Mouse (Mus musculus): ENCODE data around the gene Dctn2.

The Dctn2 gene

DNA sequence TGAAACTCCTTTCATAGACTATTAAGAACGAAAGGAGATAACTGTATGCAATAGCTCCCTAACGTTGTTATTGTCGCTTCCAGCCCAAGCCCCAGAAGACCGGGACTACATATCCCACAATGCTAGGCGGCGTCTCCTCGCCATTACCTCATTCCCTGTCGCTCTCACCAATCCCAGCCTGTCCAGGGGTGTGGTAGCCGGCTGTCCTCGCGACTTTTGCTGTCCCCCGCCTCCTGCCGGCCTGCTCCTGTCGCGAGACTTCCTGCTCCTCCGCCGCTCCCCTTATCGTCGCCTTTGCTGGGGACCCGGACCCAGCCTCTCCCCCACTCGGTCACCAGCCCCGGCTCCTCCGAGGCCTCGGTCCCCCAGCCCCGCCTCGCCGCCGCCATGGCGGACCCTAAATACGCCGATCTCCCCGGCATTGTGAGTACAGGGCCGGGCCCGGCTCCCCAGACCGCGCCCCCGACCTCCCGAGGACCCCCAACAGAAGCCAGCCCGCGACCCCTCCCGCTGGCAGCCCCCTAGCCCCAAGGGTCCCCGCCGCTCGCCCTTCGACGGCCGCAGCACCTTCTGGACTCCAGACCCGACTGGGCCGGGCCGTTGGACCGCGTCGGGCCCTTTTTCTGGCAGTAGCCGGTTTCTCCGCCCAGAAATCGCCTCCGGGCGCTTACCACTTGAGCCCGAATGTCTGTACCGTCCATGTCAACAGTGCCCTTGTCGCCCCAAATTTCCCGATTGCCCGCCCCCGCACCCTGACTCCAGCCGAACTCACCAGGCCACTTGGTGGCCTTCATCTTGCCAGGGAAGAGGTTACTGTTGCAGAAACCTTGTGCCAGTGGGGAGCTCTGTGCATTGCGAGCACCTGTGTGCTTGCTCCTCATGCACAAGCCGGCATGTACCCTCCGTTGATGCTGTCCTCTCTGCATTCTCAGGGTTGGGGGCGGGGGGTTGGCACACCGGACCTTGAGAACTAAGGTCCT lies at the start of gene Dctn2:
Gene Dctn2 (plus strand): TSS at position 257 of the 980 bp plus-strand sequence.
- DNase-seq (ENCODE audit: low read depth in 2 of 2, low spot score in 2 of 2) = peak; percentile 92

DNA sequence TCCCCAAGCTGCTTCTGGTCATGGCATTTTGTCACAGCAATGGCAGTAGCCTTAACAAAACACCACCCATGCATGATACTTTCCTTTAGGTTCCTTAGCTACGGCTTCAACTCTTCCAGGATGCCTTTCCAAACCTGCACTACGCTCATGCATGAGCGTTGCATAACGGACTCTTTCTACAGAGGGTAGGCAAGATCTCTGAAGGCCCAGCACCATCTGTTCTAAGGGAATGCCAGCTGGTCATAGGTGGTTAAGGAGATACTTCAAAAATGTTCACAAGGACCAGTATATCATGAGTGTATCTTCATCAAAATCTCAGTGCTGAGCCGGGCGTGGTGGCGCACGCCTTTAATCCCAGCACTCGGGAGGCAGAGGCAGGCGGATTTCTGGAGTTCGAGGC lies 49.7 kb upstream of the Dctn2 start:
- no peak for DNase-seq (ENCODE audit: low read depth in 2 of 2, low spot score in 2 of 2)

DNA sequence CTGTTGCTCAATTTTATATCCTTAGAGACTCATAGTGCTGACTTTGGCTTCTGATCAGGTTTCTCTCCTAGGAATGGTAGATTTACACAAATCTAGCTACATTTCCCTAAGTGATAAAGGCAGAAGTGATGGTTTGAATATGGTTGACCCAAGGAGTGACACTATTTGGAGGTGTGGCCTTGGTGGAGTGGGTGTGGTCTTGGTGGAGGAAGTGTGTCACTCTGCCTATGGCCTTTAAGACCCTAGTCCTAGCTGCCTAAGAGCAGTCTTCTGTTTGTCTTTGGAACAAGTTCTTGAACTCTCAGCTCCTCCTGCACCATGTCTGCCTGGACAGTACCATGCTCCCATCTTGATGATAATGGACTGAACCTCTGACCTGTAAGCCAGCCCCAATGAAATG lies 49.0 kb upstream of the Dctn2 start:
- no peak for DNase-seq (ENCODE audit: low read depth in 2 of 2, low spot score in 2 of 2)

DNA sequence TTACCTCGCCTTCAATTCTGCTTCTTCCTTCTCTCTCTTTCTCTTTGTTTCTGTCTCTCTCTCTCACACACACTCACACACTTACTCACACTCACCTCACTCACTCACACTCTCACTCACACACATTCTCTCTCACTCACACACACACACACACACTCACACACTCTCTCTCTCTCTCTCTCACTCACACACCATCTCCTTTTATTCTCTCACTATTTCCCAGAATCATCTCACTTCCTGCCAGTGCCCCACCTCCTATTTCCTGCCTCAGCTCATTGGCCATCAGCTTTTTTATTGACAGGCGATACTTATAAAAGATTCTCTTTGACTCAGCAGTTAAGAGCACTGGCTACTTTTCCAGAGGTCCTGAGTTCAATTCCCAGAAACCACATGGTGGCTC lies 47.8 kb upstream of the Dctn2 start:
- no peak for DNase-seq (ENCODE audit: low read depth in 2 of 2, low spot score in 2 of 2)

DNA sequence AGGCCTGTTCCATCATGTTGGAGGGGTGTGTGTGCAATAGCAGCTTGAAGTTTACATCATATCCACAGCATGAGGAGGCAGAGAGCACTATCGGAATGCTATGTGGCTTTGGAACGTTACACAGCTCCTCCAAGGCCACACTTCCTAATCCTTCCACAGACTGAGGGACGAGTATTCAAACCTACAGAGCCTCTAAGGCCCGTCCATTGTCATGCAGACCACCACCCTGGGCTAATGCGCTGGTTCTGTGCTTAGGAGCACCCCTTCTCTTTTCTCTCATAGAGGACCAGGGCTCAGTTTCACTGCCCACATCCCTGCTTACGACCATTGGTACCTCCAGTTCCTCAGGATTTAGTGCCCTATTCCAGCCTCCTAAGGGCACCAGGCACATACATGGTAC lies 41.0 kb upstream of the Dctn2 start:
- no peak for DNase-seq (ENCODE audit: low read depth in 2 of 2, low spot score in 2 of 2)

DNA sequence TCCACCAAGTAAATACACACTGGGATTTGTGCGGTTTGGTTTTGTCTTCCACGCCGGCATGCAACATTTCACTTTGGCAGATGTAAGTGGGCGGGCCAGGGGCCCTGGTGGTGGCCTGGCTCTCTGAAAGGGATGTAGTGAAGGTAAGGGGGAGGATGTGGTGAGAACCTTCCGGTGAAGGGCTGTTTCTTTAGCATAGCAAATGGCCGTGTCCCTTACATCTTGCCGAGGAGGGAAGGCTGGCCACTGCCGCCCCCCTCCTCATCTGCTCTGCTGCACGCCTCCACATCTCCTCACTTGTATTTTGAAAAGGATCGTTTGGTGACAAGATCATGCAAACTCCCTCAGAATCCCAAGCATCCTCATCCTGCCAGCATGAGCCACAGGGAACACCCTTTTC lies 40.4 kb upstream of the Dctn2 start:
- peak; percentile 22 to 31 for DNase-seq (ENCODE audit: low read depth in 2 of 2, low spot score in 2 of 2)

DNA sequence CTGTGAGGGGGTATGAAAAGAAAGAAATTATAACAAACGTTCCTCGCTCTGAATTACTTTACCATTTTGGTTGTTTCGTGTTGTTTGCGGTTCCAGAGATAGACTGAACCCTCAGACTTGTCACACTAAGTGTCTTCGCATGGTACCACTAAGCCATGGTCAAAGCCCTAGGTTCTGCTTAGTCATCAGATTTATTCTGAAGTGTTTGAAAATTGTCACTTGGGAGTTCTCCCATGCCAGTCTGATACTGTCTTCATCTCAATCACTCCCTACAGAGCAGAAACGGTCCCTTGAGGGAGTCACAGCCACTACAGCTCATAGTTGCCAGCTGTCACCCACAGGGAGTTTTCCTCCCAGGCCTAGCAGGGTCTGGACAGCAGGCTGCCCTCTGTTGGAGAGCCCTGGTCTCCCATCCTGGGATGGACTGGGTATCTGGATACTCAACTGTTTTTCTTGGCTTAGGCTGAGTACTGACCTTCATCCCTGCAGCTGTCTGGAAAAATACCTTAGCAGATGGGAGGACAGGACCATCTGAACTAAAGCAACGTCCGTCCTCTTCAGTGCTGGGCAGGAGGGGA lies 39.8 kb upstream of the Dctn2 start:
- DNase-seq (ENCODE audit: low read depth in 2 of 2, low spot score in 2 of 2) = no peak

DNA sequence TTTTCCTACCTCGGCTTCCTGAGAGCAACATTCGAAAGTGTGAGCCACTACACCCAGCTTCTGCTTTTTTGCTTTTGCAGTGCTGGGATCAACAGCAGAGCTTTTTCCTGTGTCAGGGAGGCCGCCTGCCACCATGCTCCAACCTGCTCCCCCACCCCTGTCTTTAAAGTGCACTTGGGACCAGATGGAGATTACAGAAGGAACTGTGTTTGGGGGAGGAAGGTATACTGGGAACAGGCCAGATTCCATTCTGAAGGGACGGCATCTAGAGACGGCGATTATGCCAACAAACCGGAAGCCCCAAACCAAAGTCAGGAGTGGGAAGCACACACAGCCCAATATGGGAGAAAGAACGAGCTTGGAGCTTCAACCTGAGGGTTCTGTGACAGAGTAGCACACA lies 39.0 kb upstream of the Dctn2 start:
- no peak for DNase-seq (ENCODE audit: low read depth in 2 of 2, low spot score in 2 of 2)

DNA sequence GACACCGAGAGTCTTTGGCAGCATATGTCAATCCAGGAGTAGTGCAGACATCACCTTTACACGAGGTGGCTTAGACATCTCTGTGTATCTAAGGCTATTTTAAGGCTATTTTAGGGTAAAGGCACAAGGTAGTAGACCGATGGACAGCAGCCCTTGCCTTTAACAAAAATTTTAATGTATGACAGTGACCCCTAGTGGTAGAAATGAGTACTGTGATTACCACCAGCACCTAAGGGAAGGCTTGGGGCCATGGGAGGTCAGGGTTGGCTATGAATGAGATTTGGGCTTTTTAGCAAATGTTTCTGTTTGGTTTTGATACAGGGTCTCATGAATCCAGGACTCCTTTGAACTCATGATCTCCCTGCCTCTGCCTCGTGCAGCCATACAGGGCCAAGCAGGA lies 37.3 kb upstream of the Dctn2 start:
- peak; percentile 63 to 70 for DNase-seq (ENCODE audit: low read depth in 2 of 2, low spot score in 2 of 2)

DNA sequence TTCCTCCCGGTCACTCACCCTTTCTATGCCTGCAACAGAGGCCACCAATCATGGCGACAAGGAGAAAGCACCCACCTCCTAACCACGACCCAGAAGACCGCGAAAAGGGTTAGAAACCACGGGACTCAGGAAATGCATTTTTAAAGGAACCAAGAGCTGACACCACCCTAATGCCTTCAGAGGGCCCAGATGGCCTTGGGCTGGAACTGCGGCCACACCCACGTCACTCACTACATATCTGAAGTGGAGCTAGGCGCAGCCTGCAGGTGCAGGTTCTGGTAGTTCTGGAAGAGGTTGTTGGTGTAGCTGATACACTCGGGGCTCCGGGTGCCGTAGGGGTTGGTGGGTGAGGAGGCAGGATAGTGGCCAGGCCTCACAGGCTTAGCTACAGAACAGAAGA lies 35.5 kb upstream of the Dctn2 start:
- no peak for DNase-seq (ENCODE audit: low read depth in 2 of 2, low spot score in 2 of 2)

DNA sequence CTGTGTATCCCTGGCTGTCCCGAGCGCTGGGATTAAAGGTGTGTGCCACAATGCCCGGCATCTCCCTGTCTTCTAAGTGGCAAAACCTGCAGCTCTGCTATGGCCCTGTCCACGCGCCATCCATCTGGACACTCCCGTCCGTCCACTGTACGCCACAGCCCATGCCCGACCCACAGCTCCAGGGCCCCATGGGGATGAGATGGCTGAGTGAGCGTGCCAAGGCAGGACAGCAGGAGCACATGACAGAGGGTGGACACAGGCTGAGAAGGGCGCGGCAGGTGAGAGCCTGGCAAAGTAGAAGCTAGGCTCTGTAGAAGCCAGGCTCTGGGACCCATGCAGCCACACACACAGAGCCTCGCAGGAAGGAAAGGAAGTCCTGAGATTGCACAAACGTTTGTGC lies 34.4 kb upstream of the Dctn2 start:
- no peak for DNase-seq (ENCODE audit: low read depth in 2 of 2, low spot score in 2 of 2)

DNA sequence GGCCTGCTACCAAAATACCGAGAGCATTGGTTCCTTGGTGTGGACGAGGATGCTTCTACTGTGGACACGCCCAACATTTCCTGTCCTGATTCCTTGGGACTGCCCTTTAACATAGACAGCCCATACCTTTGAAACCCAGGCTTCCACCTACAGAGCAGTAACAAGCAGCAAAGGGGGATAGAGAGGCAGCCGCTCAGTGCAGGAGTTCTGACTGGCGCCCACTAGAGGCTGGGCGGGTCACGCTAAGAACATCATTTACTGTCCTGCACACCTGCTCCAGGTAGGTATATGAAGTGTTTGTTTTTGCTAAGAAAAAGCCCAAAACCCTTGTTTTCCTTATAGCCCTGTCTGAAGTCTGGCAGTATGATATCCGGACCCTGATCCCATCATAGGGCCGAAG lies 33.0 kb upstream of the Dctn2 start:
- DNase-seq (ENCODE audit: low read depth in 2 of 2, low spot score in 2 of 2) = peak in 1 of 2 experiments; percentile 21

DNA sequence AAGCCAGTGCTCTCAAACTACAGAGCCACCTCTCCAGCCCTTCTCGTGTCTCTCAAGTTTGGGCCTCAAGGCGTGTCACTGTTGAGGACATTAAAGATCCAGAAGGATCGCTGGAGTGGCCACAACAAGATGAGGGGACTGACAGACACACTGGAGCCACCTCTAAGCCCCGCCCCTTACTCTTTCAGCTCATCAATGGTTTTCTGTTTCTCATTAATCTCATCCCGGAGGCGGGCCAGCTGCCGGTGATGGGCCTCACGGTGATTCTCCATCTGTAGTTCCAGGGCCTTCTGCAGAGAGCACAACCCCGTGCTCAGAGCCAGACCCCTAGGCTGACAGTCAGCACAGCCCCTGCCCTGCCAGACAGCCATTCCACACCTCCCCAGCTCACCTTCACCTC lies 29.6 kb upstream of the Dctn2 start:
- DNase-seq (ENCODE audit: low read depth in 2 of 2, low spot score in 2 of 2) = no peak

DNA sequence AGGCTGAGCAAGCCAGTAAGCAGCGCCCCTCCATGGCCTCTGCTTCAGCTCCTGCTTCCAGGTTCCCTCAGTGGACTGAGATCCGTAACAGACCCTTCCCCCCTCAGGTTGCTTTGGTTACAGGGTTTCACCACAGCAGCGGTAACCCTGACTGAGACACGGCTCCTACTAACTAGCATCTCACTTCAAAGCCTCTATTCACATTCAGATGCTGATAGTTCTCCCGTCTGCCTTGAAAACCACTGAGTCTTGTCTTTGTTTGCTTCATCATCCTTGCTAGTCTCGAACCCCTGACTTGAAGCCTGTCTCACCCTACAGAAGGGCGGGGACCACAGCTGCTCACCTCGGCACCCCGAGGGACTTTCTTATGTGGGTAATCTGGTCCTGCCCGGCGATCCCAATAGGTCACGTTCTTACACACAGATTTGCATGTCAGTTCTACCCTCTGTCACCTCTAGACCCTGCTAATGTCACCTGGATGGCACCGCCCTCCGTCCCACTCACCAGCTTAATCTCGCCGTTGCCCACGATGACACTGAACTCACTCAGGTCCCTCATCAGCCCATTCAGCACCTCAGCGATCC lies 27.8 kb upstream of the Dctn2 start:
- no peak for DNase-seq (ENCODE audit: low read depth in 2 of 2, low spot score in 2 of 2)

DNA sequence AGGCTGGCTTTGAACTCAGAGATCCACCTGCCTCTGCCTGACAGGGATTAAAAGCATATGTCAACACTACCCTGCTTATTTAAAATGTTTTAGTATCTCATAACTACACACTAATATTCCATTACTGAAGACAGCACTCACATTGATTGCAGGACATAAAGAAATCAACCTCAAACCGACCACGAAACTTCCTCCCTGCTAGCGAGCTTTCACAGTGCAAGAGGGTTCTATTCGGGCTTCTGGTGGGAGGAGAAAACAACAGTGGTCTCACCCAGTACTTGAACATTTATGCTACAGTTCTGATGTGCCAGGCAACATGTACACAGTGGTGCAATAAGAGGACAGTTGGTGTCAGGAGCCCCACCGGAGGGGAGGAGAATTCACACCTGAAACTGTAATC lies 15.4 kb upstream of the Dctn2 start:
- no peak for DNase-seq (ENCODE audit: low read depth in 2 of 2, low spot score in 2 of 2)

DNA sequence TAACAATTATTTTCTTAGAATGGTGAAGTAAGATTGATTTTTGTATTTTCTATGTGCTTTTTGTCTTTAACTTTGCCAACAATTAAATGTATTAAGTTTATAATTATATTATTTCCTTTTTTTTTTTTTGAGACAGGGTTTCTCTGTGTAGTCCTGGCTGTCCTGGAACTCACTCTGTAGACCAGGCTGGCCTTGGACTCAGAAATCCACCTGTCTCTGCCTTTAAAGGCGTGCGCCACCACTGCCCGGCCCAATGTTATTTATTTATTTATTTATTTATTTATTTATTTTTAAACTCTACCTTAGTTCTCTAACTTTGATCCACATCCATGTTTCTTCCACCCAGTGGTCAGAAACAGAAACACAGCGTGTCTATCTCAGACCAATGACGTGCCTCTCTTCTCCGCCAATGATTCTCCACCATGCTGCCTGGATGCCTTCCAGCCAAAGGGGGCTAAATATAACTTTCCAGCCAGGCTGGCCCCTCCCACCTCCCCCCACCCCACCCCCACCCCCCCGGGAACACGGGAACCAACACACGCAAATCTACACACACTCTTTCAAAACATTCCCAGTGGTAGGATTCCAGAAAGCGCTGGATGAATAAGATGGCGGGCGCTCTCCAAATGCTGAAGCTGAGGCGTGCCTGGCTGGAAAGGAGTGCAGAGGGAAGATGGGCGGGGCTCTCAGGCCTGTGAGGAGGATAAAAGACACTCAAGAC lies 10.4 kb upstream of the Dctn2 start:
- DNase-seq (ENCODE audit: low read depth in 2 of 2, low spot score in 2 of 2) = no peak

DNA sequence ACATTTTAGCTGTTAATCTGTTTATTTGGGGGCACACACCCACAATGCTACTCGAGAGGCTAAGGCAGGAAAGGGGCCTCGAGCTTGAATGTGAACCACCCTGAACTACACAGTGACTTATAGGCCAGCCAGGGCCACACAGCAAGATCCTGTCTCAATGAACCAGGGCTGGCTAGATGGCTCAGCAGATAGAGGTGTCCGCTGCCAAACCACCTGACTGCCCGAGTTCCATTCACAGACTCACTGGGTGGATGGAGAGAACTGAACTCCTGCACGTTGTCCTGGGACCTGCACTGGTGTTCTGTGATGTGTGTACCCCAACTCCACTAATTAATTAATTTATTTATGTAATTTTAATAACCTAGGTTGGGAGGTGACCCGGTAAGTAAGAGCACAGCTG lies 8.4 kb upstream of the Dctn2 start:
- DNase-seq (ENCODE audit: low read depth in 2 of 2, low spot score in 2 of 2) = no peak

DNA sequence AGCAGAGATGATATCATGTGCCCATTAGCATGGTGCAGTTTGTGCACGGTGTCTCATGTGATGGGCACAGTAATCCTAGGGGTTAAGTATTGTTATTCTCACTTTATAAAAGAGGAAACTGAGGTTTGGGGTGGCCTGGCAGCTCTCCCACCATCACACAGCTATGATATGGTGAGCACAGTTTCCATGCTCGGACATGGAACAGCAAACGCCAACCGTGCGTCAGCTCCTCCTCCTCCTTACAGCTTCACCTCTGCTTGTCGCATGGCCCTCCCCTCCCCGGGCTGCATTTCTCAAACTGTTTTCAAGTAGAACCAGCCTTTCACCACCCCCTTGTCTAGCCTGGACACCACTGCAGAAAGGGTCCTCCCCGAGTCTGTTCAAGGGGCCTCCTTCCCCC lies 7.7 kb upstream of the Dctn2 start:
- no peak for DNase-seq (ENCODE audit: low read depth in 2 of 2, low spot score in 2 of 2)

DNA sequence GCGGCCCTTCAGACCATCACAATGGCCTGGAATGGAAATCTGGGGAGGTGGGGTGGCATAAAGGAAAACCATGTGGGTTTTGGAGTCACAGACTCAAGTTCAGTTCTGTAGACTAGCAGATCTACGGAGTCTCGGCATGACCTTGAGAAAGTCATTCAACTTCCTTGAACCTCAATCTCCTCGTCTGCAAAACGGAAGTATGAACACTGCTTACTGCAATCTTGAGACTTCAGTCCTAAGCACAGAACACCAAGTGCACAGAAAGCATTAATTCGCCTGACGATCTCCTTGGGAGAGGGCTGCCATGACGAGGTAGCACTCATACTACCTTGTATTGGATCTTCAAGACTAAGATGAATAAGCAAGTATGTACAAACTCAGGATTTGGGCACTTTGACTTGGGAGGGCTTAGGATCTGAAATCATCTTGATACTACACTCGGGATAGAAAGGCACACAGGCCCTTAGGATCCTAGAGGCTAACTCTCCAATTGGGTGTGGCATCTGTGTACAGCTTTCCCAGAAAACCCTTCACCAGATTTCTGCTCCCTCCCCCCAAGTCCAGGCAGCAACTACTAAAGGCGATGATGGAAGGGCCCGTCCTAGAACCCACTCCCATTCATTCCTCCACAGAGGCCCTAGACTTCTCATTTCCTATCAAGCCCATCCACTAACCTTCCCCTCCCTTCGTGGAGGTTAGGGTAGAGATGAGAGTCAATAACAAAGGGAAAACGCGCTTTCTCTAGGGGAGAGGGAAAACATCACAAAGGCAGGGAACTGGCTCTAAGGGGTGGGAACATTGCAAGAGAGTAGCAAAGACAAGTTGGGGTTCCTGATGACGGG lies 4.2 kb upstream of the Dctn2 start:
- no peak for DNase-seq (ENCODE audit: low read depth in 2 of 2, low spot score in 2 of 2)

DNA sequence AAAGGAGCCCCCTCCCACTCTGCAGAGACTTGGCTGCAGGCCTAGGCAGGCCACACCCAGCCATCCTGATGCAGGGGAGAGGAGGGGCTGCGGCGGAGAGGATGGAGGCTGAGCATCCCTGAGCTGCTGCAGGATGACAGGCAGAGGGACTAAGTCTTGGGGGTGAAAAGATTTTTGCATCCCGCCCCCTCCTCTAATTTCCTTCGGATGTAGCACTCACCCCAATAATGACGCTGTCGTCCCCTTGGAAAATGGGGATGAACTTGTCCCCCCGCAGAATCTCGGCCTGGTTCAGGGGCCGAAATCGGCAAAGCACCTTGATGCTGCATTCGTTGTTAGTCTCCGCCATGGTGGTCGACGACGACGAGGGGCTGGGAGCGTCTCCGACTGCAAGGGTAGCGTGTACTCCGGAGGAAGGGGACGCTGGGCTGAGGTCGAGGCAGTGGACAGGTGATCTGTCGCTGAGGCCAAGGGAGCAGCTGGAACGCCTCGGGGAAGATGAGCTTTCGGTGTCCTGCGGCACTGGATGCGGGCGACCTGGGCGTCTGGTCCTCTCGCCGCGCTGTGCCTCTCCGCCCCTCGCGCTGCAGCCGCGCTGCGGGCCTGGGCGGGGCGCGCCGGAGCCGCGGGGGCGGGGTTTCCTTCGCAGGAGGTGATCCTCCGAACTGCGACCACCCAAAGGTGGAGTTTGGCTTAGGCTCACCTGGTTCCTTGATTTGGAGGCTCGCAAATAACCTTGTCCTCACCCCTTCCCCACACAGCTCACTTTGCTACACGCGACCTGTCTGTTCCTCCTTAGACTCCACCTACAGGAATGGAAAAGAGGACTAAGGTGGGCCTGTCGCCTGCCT lies 3.4 kb upstream of the Dctn2 start, which contains the start of gene Kif5a:
Gene Kif5a (minus strand): TSS at position 801 of the 851 bp plus-strand sequence.
- peak in 1 of 2 experiments; percentile 28 for DNase-seq (ENCODE audit: low read depth in 2 of 2, low spot score in 2 of 2)

Data from CD8-positive naive resting alpha-beta T cell, adult 2 months (primary cell).